Mouse (Mus musculus) cerebellum, adult 18-20 months (tissue): Measurements from ENCODE around the gene Nhlrc3.
A peak's percentile ranks its signal among the peaks of the same experiment; 100 is the strongest.

Source experiments
- DNase-seq, 2 experiments: peaks; one replicate each; pipeline ENCODE4 v3.0.0; 2021

Gene Nhlrc3

DNA sequence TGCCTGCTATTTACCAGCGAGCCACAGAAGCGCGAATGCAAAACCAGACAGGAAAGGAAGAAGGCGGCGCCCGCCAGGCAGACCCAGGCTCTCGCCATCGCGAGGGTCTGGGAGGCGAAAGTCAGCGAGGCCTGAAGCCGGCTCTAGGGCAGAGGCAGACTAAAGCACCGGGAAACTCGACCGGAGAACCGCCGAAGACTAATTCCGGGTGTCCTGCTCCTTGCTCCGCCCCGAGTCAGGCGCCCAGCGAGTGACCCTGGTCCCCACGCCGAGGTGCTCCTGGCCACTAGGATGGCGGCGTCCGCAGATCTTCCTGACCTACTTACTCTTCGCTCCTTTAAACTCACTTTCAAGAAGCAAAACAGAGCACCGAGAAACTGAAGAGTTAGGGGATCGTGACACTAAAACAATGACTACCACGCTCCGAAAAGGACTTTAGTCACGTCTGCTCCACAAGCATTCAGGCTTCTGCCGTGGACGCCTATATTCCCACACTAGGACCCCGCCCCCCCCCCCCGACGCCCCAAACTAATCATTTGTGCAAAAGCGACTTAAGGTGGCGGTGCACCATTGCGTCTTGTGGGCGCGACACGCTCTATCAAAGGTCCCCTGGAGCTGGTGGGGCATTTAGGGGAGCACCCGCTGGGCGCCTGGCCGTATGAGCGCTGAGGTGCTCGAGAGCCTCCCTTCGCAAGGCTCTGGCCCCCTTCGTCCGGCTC is at the start of gene Nhlrc3, which contains the start of gene Proser1:
TSS of gene Nhlrc3 (minus strand) at position 287 of the 719 bp plus-strand sequence.
TSS of gene Proser1 (plus strand) at position 621 of the 719 bp plus-strand sequence.
- DNase-seq, result peak; percentile 92 to 95

- DNase-seq, result no peak
Observed at GRCm38 (mm10) chr3:53502428-53502827, 39.3 kb upstream of the Nhlrc3 start.

DNA sequence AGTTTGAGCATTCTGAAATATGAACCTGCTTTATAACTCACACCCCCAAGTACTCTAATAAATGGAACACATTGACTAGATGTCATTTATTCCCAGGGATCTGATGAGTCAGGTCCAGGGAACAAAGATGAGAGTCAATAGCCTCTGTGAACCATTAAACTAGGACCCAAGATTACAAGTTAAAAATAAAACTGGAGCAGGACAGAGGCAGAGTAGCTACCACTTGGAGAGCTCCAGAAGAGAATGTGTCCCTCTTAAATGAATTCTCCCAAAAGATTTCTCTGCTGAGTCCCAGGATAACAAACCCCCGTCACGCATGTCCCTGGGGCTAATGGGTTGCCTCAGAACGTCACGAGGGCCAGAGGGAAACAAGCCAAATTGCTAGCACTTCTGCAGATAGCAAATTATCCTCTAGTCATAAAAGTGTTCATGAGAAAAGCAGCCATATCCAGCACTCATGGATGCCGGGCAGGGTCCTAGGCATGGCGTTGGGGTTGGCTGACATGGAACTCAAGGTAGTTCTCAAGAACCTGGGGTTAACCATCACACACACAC is 35.3 kb upstream of the Nhlrc3 start:
- no peak for DNase-seq

- no peak for DNase-seq
Observed at GRCm38 (mm10) chr3:53488353-53488752, 25.2 kb upstream of the Nhlrc3 start, which contains the start of gene Stoml3. Stoml3 (plus strand) TSS chr3:53488653.

DNA sequence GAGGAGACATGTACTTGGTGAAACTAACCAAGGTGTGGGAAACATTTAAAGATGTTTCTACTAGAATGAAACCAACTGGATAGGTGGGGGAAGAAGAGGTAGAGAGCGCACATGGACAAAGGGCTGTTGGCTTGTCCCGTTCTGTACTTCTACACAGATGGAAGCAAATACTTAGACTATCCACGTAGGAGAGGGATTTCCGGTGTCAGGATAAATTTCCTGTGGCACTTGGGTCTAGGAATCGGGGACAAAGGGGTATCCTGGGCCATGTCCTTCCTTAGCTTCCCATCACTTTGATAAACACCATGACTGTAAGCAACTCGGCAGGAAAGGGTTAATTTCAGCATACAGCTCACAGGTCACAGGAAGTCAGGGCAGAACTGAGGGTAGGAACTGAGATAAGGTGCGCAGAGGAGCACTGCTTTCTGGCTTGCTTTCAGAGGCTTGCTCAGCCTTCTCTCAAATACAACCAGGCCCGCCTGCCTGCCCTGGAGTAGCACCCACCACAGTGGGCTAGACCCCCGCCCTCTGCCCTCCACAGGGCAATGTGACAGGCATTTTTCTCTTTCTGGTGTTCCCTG is 24.0 kb upstream of the Nhlrc3 start:
- no peak for DNase-seq

DNA sequence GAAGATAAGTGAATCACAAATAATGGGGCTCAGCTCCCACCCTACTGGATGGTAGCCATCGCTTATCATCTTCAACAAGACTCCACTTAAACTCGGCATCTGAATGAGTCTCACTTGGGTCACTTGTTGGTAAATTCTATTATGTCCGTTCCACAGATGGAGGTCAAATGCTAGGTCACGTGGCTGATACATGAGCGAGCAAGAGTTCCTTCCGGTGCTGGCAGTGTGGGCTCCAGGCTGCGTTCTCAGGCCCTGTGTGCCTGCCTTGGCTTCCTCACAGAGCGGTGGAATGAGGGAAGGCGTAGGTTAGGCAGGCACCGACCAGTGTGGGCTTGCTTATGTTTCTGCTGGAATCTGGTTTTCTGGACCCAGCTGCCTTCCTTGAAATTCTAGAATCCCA is 23.4 kb upstream of the Nhlrc3 start:
- no peak for DNase-seq

DNA sequence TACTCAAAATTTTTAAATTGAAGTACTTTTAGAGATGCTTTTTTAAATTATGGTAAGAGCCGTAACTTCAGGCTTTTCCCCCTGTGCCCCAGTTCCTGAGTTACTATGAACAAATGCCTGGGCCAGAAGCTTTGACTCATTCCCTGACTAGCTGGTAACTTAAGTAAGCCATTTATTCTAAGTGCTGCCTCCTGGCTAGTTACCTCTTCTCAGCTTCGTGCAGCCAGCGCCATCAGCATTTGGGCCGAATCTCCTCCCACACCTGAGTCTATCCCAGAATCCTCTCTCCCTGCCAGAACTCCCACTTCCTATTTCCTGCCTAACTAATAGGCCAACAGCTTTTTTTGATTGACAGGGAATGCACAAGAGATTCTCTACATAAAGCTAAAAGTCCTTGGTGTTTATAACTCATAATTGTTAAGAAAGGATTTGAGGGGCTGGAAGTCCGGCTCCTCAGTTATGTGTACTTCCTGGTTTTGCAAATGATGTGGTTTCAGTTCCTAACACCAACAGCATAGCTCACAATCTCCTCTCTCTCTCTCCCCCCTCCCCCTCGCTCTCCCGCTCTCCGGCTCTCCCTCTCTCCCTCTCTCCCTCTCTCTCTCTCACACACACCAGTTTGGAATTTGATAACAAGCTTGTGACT is 20.4 kb upstream of the Nhlrc3 start:
- no peak for DNase-seq

- no peak for DNase-seq
Observed at GRCm38 (mm10) chr3:53478419-53479046, 15.4 kb upstream of the Nhlrc3 start.

DNA sequence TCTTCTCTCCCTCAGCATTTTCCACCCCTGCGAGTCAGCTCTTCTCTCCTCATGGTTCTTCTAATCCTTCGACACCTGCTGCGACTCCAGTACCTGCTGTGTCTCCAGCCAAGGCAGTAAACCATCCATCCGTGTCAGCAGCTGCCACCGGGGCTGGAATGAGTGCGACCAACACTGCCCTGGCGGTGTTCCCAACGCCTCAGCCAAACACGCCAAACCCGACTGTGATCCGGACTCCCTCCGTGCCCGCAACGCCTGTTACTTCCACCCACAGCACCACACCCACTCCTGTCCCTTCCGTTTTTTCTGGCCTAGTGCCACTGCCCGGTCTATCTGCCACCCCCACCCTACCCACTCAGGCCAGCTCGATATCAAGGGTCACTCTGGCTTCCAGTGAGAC is 14.3 kb upstream of the Nhlrc3 start:
- peak; percentile 36 to 46 for DNase-seq

DNA sequence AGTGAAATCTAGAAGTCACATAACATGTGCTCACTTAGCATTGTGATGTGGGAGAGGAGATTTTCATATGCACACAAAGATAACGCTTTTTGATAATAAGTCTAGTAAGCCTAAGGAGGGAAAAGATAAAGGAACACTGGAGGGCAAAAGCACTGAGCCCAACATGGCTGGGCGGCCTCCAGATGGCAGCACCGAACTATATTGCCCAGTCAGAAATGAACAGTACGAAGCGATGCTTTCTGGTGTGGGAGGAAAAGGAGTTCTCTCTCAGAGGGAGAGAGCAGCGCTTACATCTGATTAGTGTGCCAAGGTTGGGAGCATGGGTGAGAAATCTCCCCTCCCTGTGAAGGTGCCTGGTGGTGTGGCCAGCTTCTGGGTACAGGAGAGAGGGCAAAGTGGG is 12.8 kb upstream of the Nhlrc3 start:
- DNase-seq, result peak; percentile 55 to 62

DNA sequence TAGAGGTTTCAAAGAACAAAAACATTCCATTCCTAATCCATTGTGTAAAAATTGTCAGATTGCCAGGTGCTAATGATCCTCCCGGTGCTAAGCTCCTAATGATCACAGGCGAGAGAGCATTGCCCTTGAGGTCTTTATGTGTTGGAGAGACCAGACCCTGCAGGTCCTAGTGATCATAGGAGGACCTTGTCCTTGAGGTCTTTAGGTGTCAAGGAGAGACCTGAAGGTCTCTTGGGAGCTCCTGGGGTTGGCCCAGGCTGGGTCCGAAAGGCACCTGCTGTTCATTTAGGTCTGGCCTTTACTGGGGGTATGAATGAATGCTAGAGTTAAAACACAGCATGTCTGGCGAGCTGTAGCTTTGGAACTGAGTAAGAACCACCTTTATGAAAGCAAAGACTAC is 11.0 kb upstream of the Nhlrc3 start:
- DNase-seq, result no peak

GRCm38 (mm10) chr3:53472061-53472460 is 8.9 kb upstream of the Nhlrc3 start:
- DNase-seq, result no peak

DNA sequence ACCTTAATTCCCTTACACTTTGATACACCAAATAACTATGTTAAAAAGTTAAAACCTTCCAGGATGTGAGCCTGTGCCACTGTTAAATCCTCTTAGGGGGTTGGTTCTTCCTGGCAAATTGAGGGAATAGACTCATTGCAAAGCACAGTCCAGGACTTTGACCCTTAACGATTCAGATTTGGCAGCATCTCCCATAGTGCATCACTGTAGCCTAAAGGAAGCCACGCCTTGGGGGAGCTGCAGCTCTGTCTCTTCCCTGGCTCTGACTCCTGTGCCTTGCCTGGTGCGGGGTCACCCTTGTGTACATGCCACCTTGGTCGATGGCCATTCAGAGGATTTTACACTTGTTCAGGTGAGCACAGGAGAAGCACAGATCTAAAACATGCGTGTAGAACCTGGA is 6.5 kb upstream of the Nhlrc3 start:
- no peak for DNase-seq

DNA sequence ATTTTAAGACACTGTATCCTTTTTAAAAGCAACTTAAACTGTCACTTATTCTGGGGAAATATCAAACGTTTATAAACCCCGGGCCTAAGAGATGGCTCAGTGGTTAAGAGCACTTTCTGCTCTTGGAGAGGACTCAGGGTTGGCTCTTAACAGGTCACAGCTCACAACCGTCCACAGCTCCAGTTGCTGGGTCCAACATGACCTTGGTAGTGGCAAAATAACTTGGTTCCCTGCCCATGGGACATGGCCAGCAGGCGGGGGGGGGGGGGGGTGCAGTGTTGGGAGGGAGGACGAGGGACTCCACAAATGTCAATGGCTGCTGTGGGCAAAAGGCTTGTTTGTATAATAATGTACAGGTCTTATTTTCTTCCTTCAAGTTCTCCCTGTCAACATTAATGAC is 4.2 kb upstream of the Nhlrc3 start:
- no peak for DNase-seq

GRCm38 (mm10) chr3:53466481-53466880 is 3.3 kb upstream of the Nhlrc3 start:
- no peak for DNase-seq

DNA sequence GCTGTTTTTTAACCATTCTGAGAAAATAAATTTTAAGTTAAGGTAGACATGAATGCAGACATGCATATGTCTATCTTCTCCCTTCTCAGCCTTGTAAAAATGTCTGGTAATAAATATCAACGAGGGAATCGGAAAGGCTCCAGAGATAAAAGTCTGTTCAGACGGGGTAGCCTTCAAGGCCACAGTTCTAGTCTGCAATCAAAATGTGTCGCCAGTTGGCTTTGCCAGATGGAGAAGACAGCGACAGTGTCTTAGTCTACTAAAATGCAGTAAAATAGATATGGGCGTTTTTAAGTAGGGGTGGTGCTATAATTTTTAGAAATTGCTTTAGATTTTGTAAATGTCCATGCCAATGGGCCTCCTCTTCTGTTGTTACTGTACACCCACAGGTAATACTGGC is 2.2 kb upstream of the Nhlrc3 start:
- DNase-seq, result no peak

DNA sequence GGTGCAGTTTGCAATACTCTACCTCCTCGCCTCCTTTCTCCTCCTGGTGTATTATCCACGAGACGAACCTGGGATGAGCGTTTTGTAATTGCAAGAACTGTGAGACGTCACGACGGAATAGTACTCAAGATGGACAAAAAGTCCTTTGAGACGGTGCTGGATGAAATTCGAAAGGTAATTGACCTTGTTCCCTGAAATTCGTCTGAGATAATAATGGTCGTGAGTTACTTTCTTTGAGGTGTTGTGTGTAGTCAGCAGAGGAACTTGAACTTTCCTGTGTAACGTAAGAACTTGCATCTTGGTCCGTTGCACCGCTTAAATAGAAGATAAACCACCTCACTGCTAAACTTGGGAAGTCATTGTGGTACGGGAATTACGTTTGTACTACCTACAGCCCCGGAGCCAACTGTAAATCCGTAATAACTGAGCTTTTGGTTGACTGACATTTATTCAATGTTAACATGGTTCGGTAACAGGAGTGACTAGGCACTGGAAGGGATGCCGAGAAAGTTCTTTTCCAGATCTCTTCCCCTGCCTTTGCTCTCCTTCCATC is 1.1 kb upstream of the Nhlrc3 start:
- DNase-seq, result no peak

GRCm38 (mm10) chr3:53463765-53464114 is 608 bp upstream of the Nhlrc3 start:
- DNase-seq, result no peak

DNA sequence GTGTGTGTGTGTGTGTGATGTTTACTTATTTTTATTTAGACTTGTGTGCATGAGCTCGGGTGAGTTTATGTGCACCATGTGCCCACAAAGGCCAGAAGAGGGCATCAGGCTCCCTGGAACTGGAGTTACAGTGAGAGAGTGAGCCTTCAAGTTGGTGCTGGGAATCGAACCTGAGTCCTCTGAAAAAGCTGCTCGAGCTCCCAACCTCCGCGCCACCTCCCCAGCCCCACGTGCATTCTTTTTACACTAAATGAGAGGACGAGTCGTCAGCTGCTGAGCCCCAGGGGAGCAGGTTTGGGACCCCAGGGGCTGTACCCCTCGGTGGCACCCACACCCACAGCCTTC is 459 bp downstream of the Nhlrc3 start:
- DNase-seq, result no peak

- DNase-seq, result no peak
Observed at GRCm38 (mm10) chr3:53460106-53460505, 3.0 kb downstream of the Nhlrc3 start.

- no peak for DNase-seq
Observed at GRCm38 (mm10) chr3:53457750-53458149, 5.4 kb downstream of the Nhlrc3 start.

- DNase-seq, result no peak
Observed at GRCm38 (mm10) chr3:53454984-53455383, 8.1 kb downstream of the Nhlrc3 start.

DNA sequence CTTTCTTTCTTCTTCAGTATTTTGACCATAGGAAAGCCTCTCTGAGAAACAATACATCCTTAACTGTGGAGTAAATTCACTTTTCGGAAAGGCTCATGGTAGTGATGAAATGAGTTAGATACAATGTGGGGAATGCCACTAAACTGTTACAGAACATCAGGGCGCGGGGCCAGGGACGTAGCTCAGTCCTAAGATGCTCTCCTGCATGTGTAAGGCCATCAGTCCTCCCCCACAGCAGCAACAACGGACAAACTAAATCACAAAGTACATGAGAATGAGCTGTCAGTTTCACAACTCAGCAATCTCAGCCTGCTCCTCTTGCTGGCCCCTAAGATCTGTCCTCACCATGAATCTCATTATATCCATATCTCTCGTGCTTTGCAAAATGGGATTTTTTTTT is 8.6 kb downstream of the Nhlrc3 start:
- DNase-seq, result no peak
